Mouse (Mus musculus): Measurements from ENCODE around the gene Antxrl. TPM values are rescaled to one million over a fixed set of nuclear protein-coding genes. Genes with fewer than 3 reads are reported as not detected.

Antxrl gene
- polyA plus RNA-seq, 1 experiment from 2014 or later = not detected

GRCm38 (mm10) chr14:34087856-34088398, 35.4 kb downstream of the Antxrl start:
- Histone ChIP-seq H3K4me2 (no peak overlapping the region), H3K27me3 (replicated peaks; ENCODE audit: control insufficient read depth, insufficient read depth, low read length) (no peaks in the 10 kb centered on the region), H3K9me3 (ENCODE audit: control insufficient read depth, low read length) (no peaks in the 10 kb centered on the region), H3K36me3 (ENCODE audit: control insufficient read depth, insufficient read depth, low read length) (no peaks in the 10 kb centered on the region), H3K4me3 (ENCODE audit: low read depth, low read length) (no peak overlapping the region), H3K27ac (ENCODE audit: low read depth, low read length) (no peak overlapping the region), H3K4me1 (replicated peaks; ENCODE audit: control insufficient read depth, insufficient read depth, low read length) (no peaks in the 10 kb centered on the region), H3K9ac (ENCODE audit: low read depth, low read length) (no peak overlapping the region)
- ATAC-seq (replicated peaks; ENCODE audit: low FRiP score) = no peak
- 68% methylated on average over 2 of the region's 2 CpGs for WGBS
- DNase-seq (ENCODE audit: low spot score) = no peak

GRCm38 (mm10) chr14:34089796-34090195, 37.3 kb downstream of the Antxrl start:
- Histone ChIP-seq H3K4me3 (ENCODE audit: low read depth, low read length) (no peak overlapping the region), H3K4me2 (no peak overlapping the region), H3K27ac (ENCODE audit: low read depth, low read length) (no peak overlapping the region), H3K27me3 (replicated peaks; ENCODE audit: control insufficient read depth, insufficient read depth, low read length) (no peaks in the 10 kb centered on the region), H3K9ac (ENCODE audit: low read depth, low read length) (no peak overlapping the region), H3K9me3 (ENCODE audit: control insufficient read depth, low read length) (no peaks in the 10 kb centered on the region), H3K4me1 (replicated peaks; ENCODE audit: control insufficient read depth, insufficient read depth, low read length) (no peaks in the 10 kb centered on the region), H3K36me3 (ENCODE audit: control insufficient read depth, insufficient read depth, low read length) (no peaks in the 10 kb centered on the region)
- WGBS = 75% methylated on average over 8 of the region's 8 CpGs
- DNase-seq (ENCODE audit: low spot score) (no peak), ATAC-seq (replicated peaks; ENCODE audit: low FRiP score) (no peak)

DNA sequence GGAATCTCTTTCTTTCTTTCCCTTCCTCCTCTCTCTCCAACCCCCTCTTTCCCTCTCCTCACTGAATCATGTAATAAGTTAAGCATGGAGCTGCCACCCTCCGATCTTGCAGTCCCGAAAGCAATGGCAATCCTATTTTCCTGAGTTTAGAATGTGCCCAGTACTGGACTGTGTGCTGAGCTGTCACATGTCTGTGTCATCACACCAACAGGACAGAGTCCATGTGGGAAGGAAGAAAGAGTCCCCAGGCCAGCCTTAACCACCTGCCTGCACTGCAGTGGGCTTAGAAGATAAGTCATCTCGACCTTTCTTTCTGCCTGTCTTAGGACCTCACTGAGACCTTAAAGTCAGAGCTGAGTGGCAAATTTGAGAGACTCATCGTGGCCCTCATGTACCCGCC, 39.0 kb downstream of the Antxrl start:
- Histone ChIP-seq H3K4me1 (replicated peaks; ENCODE audit: control insufficient read depth, insufficient read depth, low read length) (no peaks in the 10 kb centered on the region), H3K27ac (ENCODE audit: low read depth, low read length) (no peak overlapping the region), H3K36me3 (ENCODE audit: control insufficient read depth, insufficient read depth, low read length) (no peaks in the 10 kb centered on the region), H3K4me3 (ENCODE audit: low read depth, low read length) (no peak overlapping the region), H3K27me3 (replicated peaks; ENCODE audit: control insufficient read depth, insufficient read depth, low read length) (no peaks in the 10 kb centered on the region), H3K4me2 (no peak overlapping the region), H3K9me3 (ENCODE audit: control insufficient read depth, low read length) (no peaks in the 10 kb centered on the region), H3K9ac (ENCODE audit: low read depth, low read length) (no peak overlapping the region)
- 78% methylated on average over 5 of the region's 5 CpGs for WGBS
- no peak for DNase-seq (ENCODE audit: low spot score)
- ATAC-seq (replicated peaks; ENCODE audit: low FRiP score) = no peak

DNA sequence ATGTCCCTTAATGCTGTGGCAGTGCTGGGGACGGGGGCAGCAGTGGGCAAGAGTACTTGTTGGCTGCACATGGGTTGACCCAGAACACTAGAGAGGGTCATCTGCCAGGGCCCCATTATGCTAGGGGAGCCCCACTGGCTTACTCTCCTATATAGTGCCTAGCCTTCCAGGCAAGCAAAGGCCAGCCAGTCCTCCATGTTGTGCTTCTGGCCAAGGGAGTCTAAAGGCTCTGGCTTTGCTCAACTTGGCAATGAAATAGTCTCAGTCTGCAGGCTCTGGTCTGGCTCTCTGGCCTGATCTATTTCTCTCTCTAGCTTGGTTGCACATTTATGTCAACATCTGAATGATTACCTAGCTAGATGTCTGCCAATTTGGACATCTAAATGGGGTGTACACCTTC, 40.3 kb downstream of the Antxrl start:
- no peaks in the 10 kb centered on the region for H3K27me3 ChIP-seq (replicated peaks; ENCODE audit: control insufficient read depth, insufficient read depth, low read length)
- H3K9ac ChIP-seq (ENCODE audit: low read depth, low read length) = no peak overlapping the region
- 73% methylated on average over 1 of the region's 1 CpGs for WGBS

DNA sequence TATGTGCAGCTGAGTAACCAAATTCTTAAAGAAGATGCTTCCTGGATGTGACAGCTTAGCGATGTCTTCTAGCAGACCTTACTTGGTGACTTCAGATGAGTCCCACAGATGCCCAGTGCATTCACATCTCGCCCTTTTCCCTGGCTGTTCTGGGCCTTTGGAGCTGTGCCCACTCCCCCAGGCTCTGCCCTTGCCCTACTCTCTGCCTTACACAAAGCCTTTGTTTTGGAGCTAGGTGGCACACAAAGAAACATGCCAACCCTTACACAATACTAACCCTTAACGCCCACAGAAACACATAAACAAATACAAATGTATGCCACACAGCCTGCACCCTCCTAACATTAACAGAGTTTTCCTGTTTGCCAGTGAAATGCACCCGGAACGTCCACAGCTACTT, 43.7 kb downstream of the Antxrl start:
- Histone ChIP-seq H3K27ac (ENCODE audit: low read depth, low read length) (no peak overlapping the region), H3K4me1 (replicated peaks; ENCODE audit: control insufficient read depth, insufficient read depth, low read length) (no peaks in the 10 kb centered on the region), H3K36me3 (ENCODE audit: control insufficient read depth, insufficient read depth, low read length) (no peaks in the 10 kb centered on the region), H3K4me2 (no peak overlapping the region), H3K9ac (ENCODE audit: low read depth, low read length) (no peak overlapping the region), H3K27me3 (replicated peaks; ENCODE audit: control insufficient read depth, insufficient read depth, low read length) (no peaks in the 10 kb centered on the region), H3K4me3 (ENCODE audit: low read depth, low read length) (no peak overlapping the region), H3K9me3 (ENCODE audit: control insufficient read depth, low read length) (no peaks in the 10 kb centered on the region)
- ATAC-seq (replicated peaks; ENCODE audit: low FRiP score) (no peak), DNase-seq (ENCODE audit: low spot score) (no peak)
- 62% methylated on average over 5 of the region's 5 CpGs for WGBS

More for the DNA sequence above, 40.3 kb downstream of the Antxrl start:
- H3K27ac ChIP-seq (ENCODE audit: low read depth, low read length) = no peak overlapping the region
- no peaks in the 10 kb centered on the region for H3K36me3 ChIP-seq (ENCODE audit: control insufficient read depth, insufficient read depth, low read length)
- no peak overlapping the region for H3K4me3 ChIP-seq (ENCODE audit: low read depth, low read length)
- H3K4me1 ChIP-seq (replicated peaks; ENCODE audit: control insufficient read depth, insufficient read depth, low read length) = no peaks in the 10 kb centered on the region
- ATAC-seq (replicated peaks; ENCODE audit: low FRiP score) (no peak), DNase-seq (ENCODE audit: low spot score) (no peak)
- H3K9me3 ChIP-seq (ENCODE audit: control insufficient read depth, low read length) = no peaks in the 10 kb centered on the region
- H3K4me2 ChIP-seq = no peak overlapping the region

- 72% methylated on average over 5 of the region's 5 CpGs for WGBS
- Histone ChIP-seq H3K9ac (ENCODE audit: low read depth, low read length) (no peak within 1 kb of the TSS), H3K27me3 (replicated peaks; ENCODE audit: control insufficient read depth, insufficient read depth, low read length) (no peaks in the 10 kb centered on the region), H3K4me3 (ENCODE audit: low read depth, low read length) (no peak within 1 kb of the TSS), H3K27ac (ENCODE audit: low read depth, low read length) (no peak within 1 kb of the TSS), H3K36me3 (ENCODE audit: control insufficient read depth, insufficient read depth, low read length) (no peaks in the 10 kb centered on the region), H3K9me3 (ENCODE audit: control insufficient read depth, low read length) (no peaks in the 10 kb centered on the region), H3K4me2 (no peak within 1 kb of the TSS), H3K4me1 (replicated peaks; ENCODE audit: control insufficient read depth, insufficient read depth, low read length) (no peaks in the 10 kb centered on the region)
- ATAC-seq (replicated peaks; ENCODE audit: low FRiP score) (no peak), DNase-seq (ENCODE audit: low spot score) (no peak)
These were observed 50.1 kb downstream of the Antxrl start, which contains the start of gene A630023A22Rik for GRCm38 (mm10) chr14:34102601-34103000. TSS of gene A630023A22Rik (minus strand) at chr14:34102754.

DNA sequence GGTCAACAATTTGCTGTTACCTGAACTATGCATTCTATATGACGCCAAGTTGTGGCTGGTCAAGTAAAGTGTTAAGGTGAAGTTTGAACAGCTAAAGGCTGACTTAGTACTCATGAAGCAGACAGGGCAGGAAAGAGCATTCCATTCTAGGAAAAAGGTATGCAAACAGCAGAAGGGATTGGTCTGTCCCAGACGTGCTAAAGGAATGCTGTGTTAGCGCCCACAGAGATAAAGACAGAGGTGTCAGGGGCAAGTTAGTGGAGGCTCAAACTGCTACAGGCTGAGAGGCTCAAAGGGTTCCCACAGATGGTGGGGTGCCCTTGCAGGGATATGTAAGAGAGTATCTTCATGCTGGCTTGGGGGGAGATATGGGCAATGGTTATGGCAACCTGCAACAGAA, 51.3 kb downstream of the Antxrl start:
- DNase-seq (ENCODE audit: low spot score) = no peak
- H3K4me1 ChIP-seq (replicated peaks; ENCODE audit: control insufficient read depth, insufficient read depth, low read length) = no peaks in the 10 kb centered on the region
- H3K27ac ChIP-seq (ENCODE audit: low read depth, low read length) = no peak overlapping the region
- no peaks in the 10 kb centered on the region for H3K27me3 ChIP-seq (replicated peaks; ENCODE audit: control insufficient read depth, insufficient read depth, low read length)
- no peaks in the 10 kb centered on the region for H3K9me3 ChIP-seq (ENCODE audit: control insufficient read depth, low read length)
- 62% methylated on average over 3 of the region's 3 CpGs for WGBS
- no peak overlapping the region for H3K4me2 ChIP-seq
- H3K9ac ChIP-seq (ENCODE audit: low read depth, low read length) = no peak overlapping the region
- no peak overlapping the region for H3K4me3 ChIP-seq (ENCODE audit: low read depth, low read length)
- no peaks in the 10 kb centered on the region for H3K36me3 ChIP-seq (ENCODE audit: control insufficient read depth, insufficient read depth, low read length)
- ATAC-seq (replicated peaks; ENCODE audit: low FRiP score) = no peak

GRCm38 (mm10) chr14:34104892-34105291, 52.4 kb downstream of the Antxrl start:
- Histone ChIP-seq H3K9me3 (ENCODE audit: control insufficient read depth, low read length) (no peaks in the 10 kb centered on the region), H3K4me3 (ENCODE audit: low read depth, low read length) (no peak overlapping the region), H3K4me1 (replicated peaks; ENCODE audit: control insufficient read depth, insufficient read depth, low read length) (no peaks in the 10 kb centered on the region), H3K9ac (ENCODE audit: low read depth, low read length) (no peak overlapping the region), H3K4me2 (no peak overlapping the region), H3K36me3 (ENCODE audit: control insufficient read depth, insufficient read depth, low read length) (no peaks in the 10 kb centered on the region), H3K27me3 (replicated peaks; ENCODE audit: control insufficient read depth, insufficient read depth, low read length) (no peaks in the 10 kb centered on the region), H3K27ac (ENCODE audit: low read depth, low read length) (no peak overlapping the region)
- WGBS = 26% methylated on average over 8 of the region's 8 CpGs
- peak; percentile 40 for DNase-seq (ENCODE audit: low spot score)
- ATAC-seq (replicated peaks; ENCODE audit: low FRiP score) = peak; percentile 12; the same call in 1 of the 2 replicates

GRCm38 (mm10) chr14:34106389-34107062, 54.0 kb downstream of the Antxrl start:
- DNase-seq (ENCODE audit: low spot score) (no peak), ATAC-seq (replicated peaks; ENCODE audit: low FRiP score) (no peak)
- H3K9me3 ChIP-seq (ENCODE audit: control insufficient read depth, low read length) = no peaks in the 10 kb centered on the region
- no peak overlapping the region for H3K27ac ChIP-seq (ENCODE audit: low read depth, low read length)
- no peak overlapping the region for H3K9ac ChIP-seq (ENCODE audit: low read depth, low read length)
- H3K36me3 ChIP-seq (ENCODE audit: control insufficient read depth, insufficient read depth, low read length) = no peaks in the 10 kb centered on the region
- H3K4me3 ChIP-seq (ENCODE audit: low read depth, low read length) = no peak overlapping the region
- 53% methylated on average over 11 of the region's 12 CpGs for WGBS
- H3K4me2 ChIP-seq = no peak overlapping the region
- H3K27me3 ChIP-seq (replicated peaks; ENCODE audit: control insufficient read depth, insufficient read depth, low read length) = no peaks in the 10 kb centered on the region
- H3K4me1 ChIP-seq (replicated peaks; ENCODE audit: control insufficient read depth, insufficient read depth, low read length) = no peaks in the 10 kb centered on the region

All from liver, embryonic 11.5 days (tissue).